Mouse (Mus musculus): Measurements from ENCODE around the gene Slc6a20b.

Gene Slc6a20b

GRCm38 (mm10) chr9:123632281-123632680 is at the start of gene Slc6a20b:
TSS of gene Slc6a20b (minus strand) at chr9:123632565.
- no peak for DNase-seq (ENCODE audit: low spot score in 2 of 2)

- no peak for DNase-seq (ENCODE audit: low spot score in 2 of 2)
Measured at GRCm38 (mm10) chr9:123679198-123679597, 46.8 kb upstream of the Slc6a20b start.

GRCm38 (mm10) chr9:123678327-123679105 is 46.2 kb upstream of the Slc6a20b start, which contains the start of the genes Ccr9 and Slc6a20a:
TSS of gene Ccr9 (plus strand) at chr9:123678439.
TSS of gene Slc6a20a (minus strand) at chr9:123678885.
- peak; percentile 80 to 89 for DNase-seq (ENCODE audit: low spot score in 2 of 2)

- peak; percentile 54 to 81 for DNase-seq (ENCODE audit: low spot score in 2 of 2)
Measured at GRCm38 (mm10) chr9:123665645-123666044, 33.3 kb upstream of the Slc6a20b start.

- DNase-seq (ENCODE audit: low spot score in 2 of 2) = peak in 1 of 2 experiments; percentile 40
Measured at GRCm38 (mm10) chr9:123659986-123660676, 27.8 kb upstream of the Slc6a20b start.

GRCm38 (mm10) chr9:123658981-123659380 is 26.6 kb upstream of the Slc6a20b start:
- peak in 1 of 2 experiments; percentile 34 for DNase-seq (ENCODE audit: low spot score in 2 of 2)

- DNase-seq (ENCODE audit: low spot score in 2 of 2) = peak in 1 of 2 experiments; percentile 49
Measured at GRCm38 (mm10) chr9:123657457-123657856, 25.1 kb upstream of the Slc6a20b start.

- DNase-seq (ENCODE audit: low spot score in 2 of 2) = no peak
Measured at GRCm38 (mm10) chr9:123651369-123651768, 19.0 kb upstream of the Slc6a20b start.

- no peak for DNase-seq (ENCODE audit: low spot score in 2 of 2)
Measured at GRCm38 (mm10) chr9:123649785-123650511, 17.6 kb upstream of the Slc6a20b start.

GRCm38 (mm10) chr9:123640106-123640505 is 7.7 kb upstream of the Slc6a20b start:
- DNase-seq (ENCODE audit: low spot score in 2 of 2) = no peak

GRCm38 (mm10) chr9:123638668-123639089 is 6.3 kb upstream of the Slc6a20b start:
- no peak for DNase-seq (ENCODE audit: low spot score in 2 of 2)

- DNase-seq (ENCODE audit: low spot score in 2 of 2) = no peak
Measured at GRCm38 (mm10) chr9:123638231-123638630, 5.9 kb upstream of the Slc6a20b start.

- DNase-seq (ENCODE audit: low spot score in 2 of 2) = no peak
Measured at GRCm38 (mm10) chr9:123636771-123637170, 4.4 kb upstream of the Slc6a20b start.

GRCm38 (mm10) chr9:123632993-123633392 is 628 bp upstream of the Slc6a20b start:
- DNase-seq (ENCODE audit: low spot score in 2 of 2) = no peak

- no peak for DNase-seq (ENCODE audit: low spot score in 2 of 2)
Measured at GRCm38 (mm10) chr9:123631666-123632065, 699 bp downstream of the Slc6a20b start.

- no peak for DNase-seq (ENCODE audit: low spot score in 2 of 2)
Measured at GRCm38 (mm10) chr9:123625821-123626220, 6.5 kb downstream of the Slc6a20b start.

GRCm38 (mm10) chr9:123624741-123625140 is 7.6 kb downstream of the Slc6a20b start:
- DNase-seq (ENCODE audit: low spot score in 2 of 2) = no peak

- no peak for DNase-seq (ENCODE audit: low spot score in 2 of 2)
Measured at GRCm38 (mm10) chr9:123620311-123621098, 11.9 kb downstream of the Slc6a20b start.

GRCm38 (mm10) chr9:123601529-123601928 is 30.8 kb downstream of the Slc6a20b start:
- DNase-seq (ENCODE audit: low spot score in 2 of 2) = no peak

- no peak for DNase-seq (ENCODE audit: low spot score in 2 of 2)
Measured at GRCm38 (mm10) chr9:123597376-123597775, 35.0 kb downstream of the Slc6a20b start.

GRCm38 (mm10) chr9:123596910-123597309 is 35.5 kb downstream of the Slc6a20b start:
- no peak for DNase-seq (ENCODE audit: low spot score in 2 of 2)
